ENCODE assay signal across 8 mouse cellular contexts in the genomic region with DNA sequence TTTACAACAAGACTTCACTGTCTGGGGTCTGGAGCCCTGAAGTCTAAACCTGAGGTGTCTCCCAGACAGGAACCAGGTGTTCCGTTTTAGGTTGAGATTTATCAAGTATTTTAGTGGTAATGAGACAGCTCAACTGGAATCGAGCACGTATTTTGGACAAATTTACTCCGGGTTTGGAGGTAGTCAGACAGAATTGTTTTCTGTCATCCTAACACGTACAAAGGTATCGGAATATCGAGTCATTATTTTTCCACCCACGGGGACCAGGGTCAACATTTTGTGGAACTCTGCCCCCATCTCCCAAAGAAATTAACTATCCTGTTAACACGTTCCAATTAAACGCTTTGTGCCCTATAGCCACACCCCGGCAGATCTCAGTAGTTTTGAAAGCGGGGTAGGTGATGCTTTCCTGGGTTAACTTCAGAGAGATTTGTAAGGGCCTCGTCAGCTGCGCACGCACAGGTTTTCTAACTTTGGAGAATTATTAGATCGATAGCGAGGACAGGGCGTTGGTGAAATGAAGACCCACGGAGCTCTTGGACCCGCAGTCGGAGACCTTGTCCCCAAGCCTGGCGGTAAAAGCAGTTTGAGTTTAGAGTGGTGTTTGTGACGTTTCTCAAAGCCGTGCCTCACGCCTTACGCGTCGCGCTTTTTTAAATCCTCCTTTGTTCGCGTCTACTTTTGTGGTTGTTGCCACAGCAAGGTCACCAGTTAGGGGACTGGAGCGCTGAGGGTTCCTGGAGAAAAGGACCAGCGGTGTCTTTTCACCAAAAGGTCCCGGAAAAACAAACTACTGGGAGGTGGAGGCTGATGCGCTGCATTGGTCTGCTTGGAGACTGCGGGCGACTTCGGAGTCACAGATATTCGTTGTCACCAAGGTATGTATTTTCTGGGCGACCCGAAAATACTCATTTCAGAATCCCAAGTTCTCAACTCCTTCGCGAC. TPM values are rescaled to one million over a fixed set of nuclear protein-coding genes. Genes with fewer than 3 reads are reported as not detected.
DNase-seq lines count a peak whose midpoint lies in the region; ATAC-seq and TF ChIP-seq lines count a peak whose summit lies in the region.

No protein-coding gene starts in this region.

- H3K4me1 ChIP-seq in erythroblast, embryonic 14.5 days (ENCODE audit: control insufficient read depth): peaks cover 15% of the 10 kb centered on the region
- H3K4me1 ChIP-seq in forebrain, embryonic 12.5 days: peaks cover 7% of the 10 kb centered on the region
- 0 out of 2 replicates have a peak, but pooled peaks cover 4% of the 10 kb centered on the region for H3K4me1 ChIP-seq in liver, embryonic 12.5 days
- H3K4me1 ChIP-seq in stomach, embryonic 15.5 days: no peaks in the 10 kb centered on the region
- peaks cover 9% of the 10 kb centered on the region; the same call in 1 of the 2 replicates for H3K4me1 ChIP-seq in thymus, adult 2 months (replicated peaks; ENCODE audit: control insufficient read depth, insufficient read depth, low read length)

- peak overlapping the region; percentile 61 for H3K4me3 ChIP-seq in erythroblast, embryonic 14.5 days (replicated peaks)
- H3K4me3 ChIP-seq in C2C12 (ENCODE audit: insufficient read depth, poor library complexity, severe bottlenecking): peak overlapping the region; percentile 36
- peak overlapping the region; percentile 45 for H3K4me3 ChIP-seq in forebrain, embryonic 12.5 days (replicated peaks)
- peak overlapping the region; percentile 61 for H3K4me3 ChIP-seq in liver, embryonic 12.5 days
- H3K4me3 ChIP-seq in stomach, embryonic 15.5 days (replicated peaks): peak overlapping the region; percentile 41
- H3K4me3 ChIP-seq in thymus, adult 2 months (ENCODE audit: control insufficient read depth, insufficient read depth, low read length): no peak overlapping the region

- H3K79me2 ChIP-seq in C2C12 (ENCODE audit: control insufficient read depth, insufficient read depth): no peaks in the 10 kb centered on the region

- H3K4me2 ChIP-seq in forebrain, embryonic 12.5 days: peak overlapping the region; percentile 75
- H3K4me2 ChIP-seq in liver, embryonic 12.5 days: peak overlapping the region; percentile 80
- H3K4me2 ChIP-seq in stomach, embryonic 15.5 days: peak overlapping the region; percentile 81

- no peaks in the 10 kb centered on the region; the same call in 1 of the 2 replicates for H3K9me3 ChIP-seq in erythroblast, embryonic 14.5 days (ENCODE audit: control insufficient read depth, low read length)
- H3K9me3 ChIP-seq in forebrain, embryonic 12.5 days: no peaks in the 10 kb centered on the region
- H3K9me3 ChIP-seq in liver, embryonic 12.5 days (replicated peaks): no peaks in the 10 kb centered on the region
- no peaks in the 10 kb centered on the region for H3K9me3 ChIP-seq in stomach, embryonic 15.5 days

- TF ChIP-seq CTCF in C2C12 (IDR thresholded peaks at IDR 0.05; ENCODE audit: control insufficient read depth, insufficient read depth, insufficient read length): no peak
- no peak for TF ChIP-seq CTCF in thymus, adult 2 months (IDR thresholded peaks at IDR 0.05; ENCODE audit: borderline replicate concordance, control insufficient read depth, extremely low read depth, insufficient read depth, low read length, poor library complexity)

- H3ac ChIP-seq in C2C12 (ENCODE audit: control insufficient read depth, insufficient read length, low read depth): peak overlapping the region; percentile 77

- H3K79me3 ChIP-seq in C2C12 (ENCODE audit: low read depth): no peaks in the 10 kb centered on the region

- WGBS in forebrain, embryonic 12.5 days: 3% methylated on average over 43 of the region's 43 CpGs
- 4% methylated on average over 43 of the region's 43 CpGs for WGBS in liver, embryonic 12.5 days (ENCODE audit: insufficient replicate concordance)
- WGBS in stomach, embryonic 15.5 days: 3% methylated on average over 43 of the region's 43 CpGs
- 6% methylated on average over 43 of the region's 43 CpGs for WGBS in thymus, adult 2 months

- H3K27me3 ChIP-seq in erythroblast, embryonic 14.5 days (ENCODE audit: control insufficient read depth): peaks cover 62% of the 10 kb centered on the region
- no peaks in the 10 kb centered on the region for H3K27me3 ChIP-seq in C2C12 (ENCODE audit: control insufficient read depth, insufficient read depth, insufficient read length)
- peaks cover 55% of the 10 kb centered on the region for H3K27me3 ChIP-seq in forebrain, embryonic 12.5 days
- peaks cover 54% of the 10 kb centered on the region for H3K27me3 ChIP-seq in liver, embryonic 12.5 days (replicated peaks)
- peaks cover 29% of the 10 kb centered on the region for H3K27me3 ChIP-seq in stomach, embryonic 15.5 days (replicated peaks)
- H3K27me3 ChIP-seq in thymus, adult 2 months (ENCODE audit: control insufficient read depth, insufficient read depth, low read length): peaks cover 18% of the 10 kb centered on the region

- no peak for TF ChIP-seq POLR2A in thymus, adult 2 months (IDR thresholded peaks at IDR 0.05; ENCODE audit: control insufficient read depth, extremely low read depth, insufficient read depth, low read length, poor library complexity)

- ATAC-seq in erythroblast, adult 5-6 weeks (replicated peaks; ENCODE audit: low FRiP score, poor library complexity, severe bottlenecking): no peak
- ATAC-seq in forebrain, embryonic 12.5 days (ENCODE audit: low FRiP score): 0 out of 2 replicates have a peak, but pooled peaks have one; percentile 9
- no peak for ATAC-seq in liver, embryonic 12.5 days
- no peak for ATAC-seq in stomach, embryonic 15.5 days (ENCODE audit: insufficient read depth, low FRiP score, low read depth)

- H3K9ac ChIP-seq in forebrain, embryonic 12.5 days: peak overlapping the region; percentile 49; the same call in 1 of the 2 replicates
- peak overlapping the region; percentile 49 for H3K9ac ChIP-seq in liver, embryonic 12.5 days
- H3K9ac ChIP-seq in stomach, embryonic 15.5 days: no peak overlapping the region

- H3K27ac ChIP-seq in forebrain, embryonic 12.5 days: no peak overlapping the region
- H3K27ac ChIP-seq in liver, embryonic 12.5 days: no peak overlapping the region
- no peak overlapping the region for H3K27ac ChIP-seq in stomach, embryonic 15.5 days
- H3K27ac ChIP-seq in thymus, adult 2 months (ENCODE audit: control insufficient read depth, insufficient read depth, low read length): no peak overlapping the region

- no peaks in the 10 kb centered on the region for H3K36me3 ChIP-seq in erythroblast, embryonic 14.5 days (ENCODE audit: control insufficient read depth)
- H3K36me3 ChIP-seq in C2C12 (ENCODE audit: control insufficient read depth, insufficient read depth): no peaks in the 10 kb centered on the region
- no peaks in the 10 kb centered on the region for H3K36me3 ChIP-seq in forebrain, embryonic 12.5 days (replicated peaks)
- H3K36me3 ChIP-seq in liver, embryonic 12.5 days: no peaks in the 10 kb centered on the region
- H3K36me3 ChIP-seq in stomach, embryonic 15.5 days: no peaks in the 10 kb centered on the region
- H3K36me3 ChIP-seq in thymus, adult 2 months (ENCODE audit: control insufficient read depth, insufficient read depth, low read length): no peaks in the 10 kb centered on the region

- DNase-seq in thymus, adult 2 months: no peak
- no peak for DNase-seq in cerebellum, adult 9-10 months

TF ChIP-seq in C2C12, 6 proteins besides CTCF, POLR2A, EP300 and RAD21:
- TF ChIP-seq MAX (IDR thresholded peaks at IDR 0.05) (no peak), MYOG (IDR thresholded peaks at IDR 0.05; ENCODE audit: control insufficient read depth, extremely low read depth, insufficient read length) (no peak), USF1 (IDR thresholded peaks at IDR 0.05; ENCODE audit: low read depth) (no peak), MYOD1 (IDR thresholded peaks at IDR 0.05; ENCODE audit: control insufficient read depth, insufficient read length, low read depth) (no peak), CEBPB (IDR thresholded peaks at IDR 0.05; ENCODE audit: low read depth) (no peak), FOSL1 (IDR thresholded peaks at IDR 0.05; ENCODE audit: insufficient read depth, low read length, poor library complexity, severe bottlenecking) (no peak)

RNA-seq across cellular contexts. Expression of gene Zfp322a, which starts 26.6 kb away (rescaled TPM):
- polyA plus RNA-seq in erythroblast, embryonic 14.5 days (2012): 0.01 TPM in 2 replicates
- 10.4 and 10.8 TPM in 2 replicates for total RNA-seq in erythroblast, adult 5-6 weeks (2015; ENCODE audit: low replicate concordance)
- 10.9 and 11.2 TPM in 2 replicates for total RNA-seq in erythroblast, adult 5-6 weeks (2017; ENCODE audit: low replicate concordance)
- 2.1 TPM for polyA plus RNA-seq in C2C12 (2012; fragmentation: generic; extraction: Trizol)
- polyA plus RNA-seq in forebrain, embryonic 12.5 days (2016; fragmentation: Nextera tagmentation; extraction: Ambion mirVana): 64.1 and 65.6 TPM in 2 replicates
- polyA plus RNA-seq in liver, embryonic 12.5 days (2016; fragmentation: Nextera tagmentation; extraction: Ambion mirVana): 19.5 and 21.6 TPM in 2 replicates
- polyA plus RNA-seq in stomach, embryonic 15.5 days (2015; fragmentation: Nextera tagmentation; extraction: Ambion mirVana): 40.9 and 42.0 TPM in 2 replicates
- 2.4 and 3.7 TPM in 2 replicates for polyA plus RNA-seq in thymus, adult 2 months (2012; rRNA removed)

RNA-seq across cellular contexts. Expression of gene Abt1, which starts 28.1 kb away (rescaled TPM):
- 0.76 and 0.84 TPM in 2 replicates for polyA plus RNA-seq in erythroblast, embryonic 14.5 days (2012)
- total RNA-seq in erythroblast, adult 5-6 weeks (2015; ENCODE audit: low replicate concordance): 1.7 and 1.9 TPM in 2 replicates
- total RNA-seq in erythroblast, adult 5-6 weeks (2017; ENCODE audit: low replicate concordance): 1.4 and 1.7 TPM in 2 replicates
- 11.2 TPM for polyA plus RNA-seq in C2C12 (2012; fragmentation: generic; extraction: Trizol)
- polyA plus RNA-seq in forebrain, embryonic 12.5 days (2016; fragmentation: Nextera tagmentation; extraction: Ambion mirVana): 13.0 and 13.2 TPM in 2 replicates
- 8.8 and 9.6 TPM in 2 replicates for polyA plus RNA-seq in liver, embryonic 12.5 days (2016; fragmentation: Nextera tagmentation; extraction: Ambion mirVana)
- polyA plus RNA-seq in stomach, embryonic 15.5 days (2015; fragmentation: Nextera tagmentation; extraction: Ambion mirVana): 10.7 and 11.9 TPM in 2 replicates
- polyA plus RNA-seq in thymus, adult 2 months (2012; rRNA removed): 4.2 and 4.5 TPM in 2 replicates
